Mouse (Mus musculus) liver, embryonic 12.5 days (tissue): ENCODE results near the gene Rnaseh2a. TPM values are rescaled to one million over a fixed set of nuclear protein-coding genes. Genes with fewer than 3 reads are reported as not detected.
"Not testable (repeated sequence)": the region's sequence is repeated elsewhere in the genome, so short reads cannot be mapped to it uniquely, and the experiment has no call there.

Experiments
- ATAC-seq: fragments of 200-750 bp; cut with Nextera tagmentation; 2 replicates; pipeline ENCODE4 v1.8.0; 2017; ENCODE audit warnings: moderate number of reproducible peaks, mild to moderate bottlenecking, moderate library complexity
- H3K27ac ChIP-seq: fragments of 300-500 bp; sonication (generic); 2 replicates; pipeline ENCODE4 v1.5.1; 2016; ENCODE audit warnings: mild to moderate bottlenecking
- H3K27me3 ChIP-seq: fragments of 300-500 bp; sonication (generic); replicated peaks from 2 replicates; pipeline ENCODE4 v1.6.1; 2016; ENCODE audit warnings: mild to moderate bottlenecking, moderate library complexity
- H3K36me3 ChIP-seq: fragments of 300-500 bp; sonication (generic); 2 replicates; pipeline ENCODE4 v1.6.1; 2016; ENCODE audit warnings: mild to moderate bottlenecking, moderate library complexity
- H3K4me1 ChIP-seq: fragments of 300-500 bp; sonication (generic); 2 replicates; pipeline ENCODE4 v1.6.1; 2016
- H3K4me2 ChIP-seq: fragments of 300-500 bp; sonication (generic); 2 replicates; pipeline ENCODE4 v1.6.1; 2016; ENCODE audit warnings: mild to moderate bottlenecking, moderate library complexity
- H3K4me3 ChIP-seq: fragments of 300-500 bp; sonication (generic); 2 replicates; pipeline ENCODE4 v1.5.1; 2016; ENCODE audit warnings: mild to moderate bottlenecking, moderate library complexity
- H3K9ac ChIP-seq: fragments of 300-500 bp; sonication (generic); 2 replicates; pipeline ENCODE4 v1.6.1; 2016; ENCODE audit warnings: mild to moderate bottlenecking, moderate library complexity
- H3K9me3 ChIP-seq: fragments of 300-500 bp; sonication (generic); replicated peaks from 2 replicates; pipeline ENCODE4 v1.6.1; 2016; ENCODE audit warnings: mild to moderate bottlenecking, moderate library complexity
- WGBS: fragments of 180-500 bp; shearing (Covaris S2); methylation state at CpG from one replicate; pipeline ENCODE4 v1.1.7; 2016; ENCODE audit not compliant: insufficient replicate concordance; 5-methylcytosine and 5-hydroxymethylcytosine counted together
- polyA plus RNA-seq: library from polyadenylated mRNA; unstranded; fragments of >200 nt; fragmentation: Nextera tagmentation; extraction: Ambion mirVana; gene quantifications from 2 replicates; pipeline ENCODE4 v1.2.1, GENCODE M21; 2016

Rnaseh2a gene
- polyA plus RNA-seq, 1 experiment from 2014 or later = 150 TPM

DNA sequence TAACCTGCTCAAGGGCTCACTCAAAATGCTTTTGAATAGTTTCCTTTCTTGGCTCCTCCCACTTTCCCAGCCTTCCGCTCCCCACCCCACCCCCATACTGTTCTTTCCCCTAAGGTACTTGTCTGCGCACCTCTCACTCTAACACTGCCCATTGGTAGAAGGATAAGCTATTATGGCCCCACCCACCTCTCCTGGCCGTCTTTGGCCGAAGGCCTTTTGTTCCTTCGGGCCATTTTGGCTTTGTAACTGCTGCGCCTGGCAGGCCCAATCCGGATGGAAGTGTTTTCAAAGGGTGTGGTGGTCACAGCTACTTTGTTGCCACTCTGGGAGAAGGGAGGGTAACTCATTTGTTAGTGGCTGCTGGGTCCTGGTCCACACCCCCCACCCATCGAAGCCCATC is 54.3 kb downstream of the Rnaseh2a start:
- Histone ChIP-seq H3K36me3 (peaks cover 18% of the 10 kb centered on the region), H3K27ac (no peak overlapping the region), H3K4me1 (peaks cover 25% of the 10 kb centered on the region), H3K4me3 (no peak overlapping the region), H3K4me2 (no peak overlapping the region; the same call in 1 of the 2 replicates), H3K27me3 (peaks cover 85% of the 10 kb centered on the region), H3K9ac (no peak overlapping the region), H3K9me3 (no peaks in the 10 kb centered on the region)
- WGBS = 85% methylated on average over 8 of the region's 8 CpGs
- no peak for ATAC-seq

DNA sequence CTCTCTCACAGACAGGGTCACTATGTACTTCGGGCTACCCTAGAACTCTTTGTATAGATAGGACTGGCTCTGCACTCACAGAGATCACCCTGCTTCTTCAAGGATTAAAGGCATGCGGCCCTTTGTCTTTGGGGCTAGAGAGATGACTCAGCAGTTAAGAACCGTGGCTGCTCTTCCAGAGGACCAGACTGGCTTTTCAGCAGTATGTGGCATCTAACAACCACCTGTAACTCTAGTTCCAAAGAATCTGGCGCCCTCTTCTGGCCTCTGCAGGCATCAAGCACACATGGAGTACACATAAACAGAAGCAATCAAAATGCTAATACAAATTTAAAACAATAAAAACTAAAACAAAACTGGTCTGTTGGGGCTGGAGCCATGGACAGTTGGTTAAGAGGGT is 55.6 kb downstream of the Rnaseh2a start:
- H3K4me2 ChIP-seq = peak overlapping the region; percentile 95
- no peak for ATAC-seq
- no peaks in the 10 kb centered on the region for H3K9me3 ChIP-seq
- WGBS = 22% methylated on average over 4 of the region's 4 CpGs
- no peak overlapping the region for H3K27ac ChIP-seq
- H3K36me3 ChIP-seq = peaks cover 20% of the 10 kb centered on the region
- peaks cover 75% of the 10 kb centered on the region for H3K27me3 ChIP-seq
- peaks cover 38% of the 10 kb centered on the region for H3K4me1 ChIP-seq
- peak overlapping the region; percentile 62 for H3K9ac ChIP-seq
- H3K4me3 ChIP-seq = peak overlapping the region; percentile 61

- Histone ChIP-seq H3K4me2 (peak overlapping the region; percentile 95), H3K27me3 (peaks cover 71% of the 10 kb centered on the region), H3K9me3 (no peaks in the 10 kb centered on the region), H3K27ac (peak overlapping the region; percentile 53), H3K4me3 (peak overlapping the region; percentile 61), H3K36me3 (peaks cover 20% of the 10 kb centered on the region), H3K4me1 (peaks cover 39% of the 10 kb centered on the region), H3K9ac (peak overlapping the region; percentile 62)
- 11% methylated on average over 9 of the region's 9 CpGs for WGBS
- ATAC-seq = no peak
These were observed 56.1 kb downstream of the Rnaseh2a start for GRCm38 (mm10) chr8:84913502-84913900.

DNA sequence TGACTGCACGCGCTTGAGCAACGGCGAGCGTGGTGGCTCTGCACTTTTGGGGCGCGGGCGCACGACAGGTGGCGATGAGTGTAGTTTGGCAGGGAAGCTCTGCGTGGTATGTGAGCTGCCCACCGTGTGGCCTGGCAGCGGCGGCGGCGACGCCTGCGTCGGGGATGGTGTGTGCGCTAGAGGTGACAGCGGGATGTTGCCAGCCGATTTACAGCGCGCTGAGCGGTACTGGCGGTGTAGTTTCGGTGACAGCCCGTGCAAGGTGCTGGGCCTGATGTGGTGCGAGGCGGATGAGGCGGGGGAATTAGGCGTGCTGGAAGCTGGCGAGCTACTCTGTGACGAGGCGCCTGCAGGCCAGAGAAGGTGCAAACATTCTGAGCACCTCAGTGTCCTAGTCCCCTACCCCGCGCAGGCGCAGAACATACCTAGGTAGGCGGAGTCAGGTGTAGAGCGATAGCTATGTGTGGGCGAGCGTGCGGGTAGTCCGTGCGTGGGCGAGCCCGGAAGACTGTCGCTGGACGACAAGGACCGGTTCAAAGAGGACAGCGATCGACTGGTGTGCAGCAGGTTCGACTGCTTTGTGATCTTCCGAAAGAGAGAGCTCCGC is 56.6 kb downstream of the Rnaseh2a start:
- Histone ChIP-seq H3K4me2 (peak overlapping the region; percentile 95), H3K27ac (peak overlapping the region; percentile 53), H3K4me3 (peak overlapping the region; percentile 61), H3K27me3 (peaks cover 66% of the 10 kb centered on the region), H3K36me3 (peaks cover 20% of the 10 kb centered on the region), H3K9me3 (no peaks in the 10 kb centered on the region), H3K9ac (peak overlapping the region; percentile 62), H3K4me1 (peaks cover 41% of the 10 kb centered on the region)
- 2% methylated on average over 55 of the region's 55 CpGs for WGBS
- peak; percentile 66 for ATAC-seq

DNA sequence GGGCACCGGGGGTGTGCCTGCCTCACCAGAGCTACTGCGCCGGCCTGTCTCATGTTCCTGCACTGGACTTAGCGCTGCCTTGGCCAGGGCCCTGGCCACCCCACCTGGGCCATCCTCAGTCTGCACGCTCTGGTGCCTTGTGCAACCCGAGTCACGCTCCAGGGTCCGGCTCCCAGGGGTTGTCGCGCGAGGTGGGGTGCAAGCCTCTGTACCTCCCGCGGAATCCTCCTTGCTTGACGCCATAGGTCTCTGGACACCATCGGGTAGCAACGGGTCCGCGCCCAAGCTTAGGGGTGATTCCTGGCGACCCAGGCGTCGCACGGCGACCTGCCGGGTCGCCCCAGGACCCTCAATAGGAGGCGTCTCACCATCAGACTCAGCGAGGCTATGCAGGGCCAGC is 57.2 kb downstream of the Rnaseh2a start:
- peaks cover 22% of the 10 kb centered on the region for H3K36me3 ChIP-seq
- peaks cover 60% of the 10 kb centered on the region for H3K27me3 ChIP-seq
- no peak for ATAC-seq
- H3K27ac ChIP-seq = peak overlapping the region; percentile 53; the same call in 1 of the 2 replicates
- peak overlapping the region; percentile 95 for H3K4me2 ChIP-seq
- peak overlapping the region; percentile 62 for H3K9ac ChIP-seq
- H3K4me1 ChIP-seq = peaks cover 47% of the 10 kb centered on the region
- peak overlapping the region; percentile 61 for H3K4me3 ChIP-seq
- 28% methylated on average over 27 of the region's 27 CpGs for WGBS
- H3K9me3 ChIP-seq = no peaks in the 10 kb centered on the region

DNA sequence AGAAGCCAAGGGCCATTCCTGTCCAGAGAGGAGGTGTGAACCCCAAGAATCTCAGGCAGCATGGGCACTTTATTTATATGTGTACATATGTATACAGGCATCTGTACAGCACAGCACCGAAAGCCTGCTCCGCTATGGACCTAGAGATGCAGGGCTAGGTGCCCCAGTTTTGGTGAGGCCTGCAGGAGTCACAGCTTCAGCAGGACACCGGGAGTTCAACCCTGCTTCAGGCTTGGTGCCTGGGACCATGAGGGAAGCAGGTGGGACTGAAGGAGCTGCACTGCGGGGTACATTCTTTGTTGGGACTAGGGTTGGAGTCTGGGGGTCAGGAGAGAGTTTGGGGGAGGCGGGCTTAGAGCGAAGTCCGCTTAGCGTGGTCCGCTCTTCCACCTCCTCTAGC is 57.7 kb downstream of the Rnaseh2a start:
- peaks cover 55% of the 10 kb centered on the region for H3K27me3 ChIP-seq

GRCm38 (mm10) chr8:84910551-84910950 is 59.0 kb downstream of the Rnaseh2a start:
- peaks cover 60% of the 10 kb centered on the region for H3K4me1 ChIP-seq
- ATAC-seq = no peak
- WGBS = 79% methylated on average over 6 of the region's 6 CpGs
- H3K9ac ChIP-seq = peak overlapping the region; percentile 86; the same call in 1 of the 2 replicates
- peaks cover 46% of the 10 kb centered on the region for H3K27me3 ChIP-seq
- H3K4me3 ChIP-seq = 0 out of 2 replicates have a peak overlapping the region, but pooled peaks have one; percentile 71
- H3K36me3 ChIP-seq = peaks cover 41% of the 10 kb centered on the region
- 0 out of 2 replicates have a peak overlapping the region, but pooled peaks have one; percentile 11 for H3K27ac ChIP-seq
- no peaks in the 10 kb centered on the region for H3K9me3 ChIP-seq
- peak overlapping the region; percentile 93 for H3K4me2 ChIP-seq

More for the DNA sequence above, 57.7 kb downstream of the Rnaseh2a start:
- Histone ChIP-seq H3K36me3 (peaks cover 28% of the 10 kb centered on the region), H3K4me2 (peak overlapping the region; percentile 95; the same call in 1 of the 2 replicates), H3K9me3 (no peaks in the 10 kb centered on the region), H3K4me3 (peak overlapping the region; percentile 61; the same call in 1 of the 2 replicates), H3K4me1 (peaks cover 53% of the 10 kb centered on the region), H3K27ac (no peak overlapping the region), H3K9ac (0 out of 2 replicates have a peak overlapping the region, but pooled peaks have one; percentile 62)
- ATAC-seq = no peak
- WGBS = 85% methylated on average over 9 of the region's 9 CpGs

GRCm38 (mm10) chr8:84909949-84910348 is 59.6 kb downstream of the Rnaseh2a start:
- H3K27ac ChIP-seq = peak overlapping the region; percentile 90
- peak overlapping the region; percentile 86 for H3K9ac ChIP-seq
- H3K9me3 ChIP-seq = no peaks in the 10 kb centered on the region
- peak overlapping the region; percentile 71 for H3K4me3 ChIP-seq
- H3K27me3 ChIP-seq = peaks cover 40% of the 10 kb centered on the region
- H3K4me1 ChIP-seq = peaks cover 66% of the 10 kb centered on the region
- 66% methylated on average over 5 of the region's 5 CpGs for WGBS
- peak overlapping the region; percentile 93 for H3K4me2 ChIP-seq
- ATAC-seq = no peak
- peaks cover 47% of the 10 kb centered on the region for H3K36me3 ChIP-seq

- Histone ChIP-seq H3K4me3 (peak overlapping the region; percentile 71), H3K27ac (peak overlapping the region; percentile 90), H3K4me2 (peak overlapping the region; percentile 93), H3K36me3 (peaks cover 54% of the 10 kb centered on the region), H3K27me3 (peaks cover 40% of the 10 kb centered on the region), H3K4me1 (peaks cover 73% of the 10 kb centered on the region), H3K9ac (peak overlapping the region; percentile 86), H3K9me3 (no peaks in the 10 kb centered on the region)
- ATAC-seq = no peak
- WGBS = 43% methylated on average over 20 of the region's 20 CpGs
These were observed 60.3 kb downstream of the Rnaseh2a start for GRCm38 (mm10) chr8:84909162-84909767.

DNA sequence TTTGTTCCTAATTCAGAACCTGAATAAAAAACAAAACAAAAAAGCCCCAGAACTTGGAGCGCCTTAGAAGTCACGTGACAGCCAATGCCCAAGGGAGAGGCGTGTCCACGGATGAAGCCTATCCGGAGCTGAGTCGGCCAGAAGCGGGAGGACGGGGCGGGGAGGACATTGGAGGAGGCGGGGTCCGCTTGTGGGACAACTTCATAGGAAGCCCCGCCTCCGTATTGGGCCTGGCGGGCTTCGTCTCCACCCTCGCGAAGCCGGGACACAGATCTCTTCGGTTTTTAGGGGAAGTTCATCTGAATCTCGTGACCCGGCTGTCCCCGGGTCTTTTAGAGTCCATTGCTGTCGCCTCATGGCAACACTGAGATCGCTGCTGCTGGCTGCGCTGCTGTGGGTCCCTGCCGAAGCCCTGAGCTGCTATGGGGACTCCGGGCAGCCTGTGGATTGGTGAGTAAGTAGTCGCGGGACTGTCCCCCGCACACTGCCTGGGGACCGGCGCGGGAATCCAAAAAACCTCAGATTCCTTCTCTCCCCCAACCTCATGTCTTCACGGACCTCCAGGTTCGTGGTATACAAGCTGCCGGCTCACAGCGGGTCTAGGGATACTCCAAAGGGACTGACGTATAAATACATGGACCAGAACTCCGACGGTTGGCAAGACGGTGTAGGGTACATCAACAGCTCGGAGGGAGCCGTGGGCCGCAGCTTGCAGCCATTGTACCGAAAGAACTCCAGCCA is 61.0 kb downstream of the Rnaseh2a start, which contains the start of gene Dnase2a:
TSS of gene Dnase2a (plus strand) at position 140 of the 741 bp plus-strand sequence.
- peak within 1 kb of the TSS; percentile 71 for H3K4me3 ChIP-seq
- peaks cover 34% of the 10 kb centered on the region for H3K27me3 ChIP-seq
- no peaks in the 10 kb centered on the region for H3K9me3 ChIP-seq
- peak within 1 kb of the TSS; percentile 90 for H3K27ac ChIP-seq
- peak within 1 kb of the TSS; percentile 93 for H3K4me2 ChIP-seq
- WGBS = under 1% methylated on average over 45 of the region's 45 CpGs
- ATAC-seq = peak; percentile 89
- peak within 1 kb of the TSS; percentile 86 for H3K9ac ChIP-seq
- H3K36me3 ChIP-seq = peaks cover 60% of the 10 kb centered on the region
- H3K4me1 ChIP-seq = peaks cover 75% of the 10 kb centered on the region

DNA sequence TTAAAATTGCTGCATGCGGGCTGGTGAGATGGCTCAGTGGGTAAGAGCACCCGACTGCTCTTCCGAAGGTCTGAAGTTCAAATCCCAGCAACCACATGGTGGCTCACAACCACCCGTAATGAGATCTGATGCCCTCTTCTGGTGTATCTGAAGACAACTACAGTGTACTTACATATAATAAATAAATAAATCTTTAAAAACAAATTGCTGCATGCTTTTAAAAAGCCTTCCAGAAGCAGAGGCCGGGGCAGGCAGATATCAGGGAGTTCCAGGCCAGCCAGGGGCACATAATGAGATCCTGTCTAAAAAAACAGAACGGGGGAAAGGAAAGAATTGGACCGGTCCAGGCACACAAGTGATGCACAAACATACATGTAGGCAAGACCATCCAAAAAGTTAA is 61.6 kb downstream of the Rnaseh2a start:
- peak overlapping the region; percentile 55; the same call in 1 of the 2 replicates for H3K9ac ChIP-seq

More for the DNA sequence above, 61.6 kb downstream of the Rnaseh2a start:
- H3K27ac ChIP-seq = peak overlapping the region; percentile 90
- H3K36me3 ChIP-seq = peaks cover 66% of the 10 kb centered on the region
- WGBS = 11% methylated on average over 7 of the region's 7 CpGs
- H3K27me3 ChIP-seq = peaks cover 30% of the 10 kb centered on the region
- ATAC-seq = peak; percentile 13; the same call in 1 of the 2 replicates
- H3K9me3 ChIP-seq = not testable (repeated sequence)
- peak overlapping the region; percentile 71 for H3K4me3 ChIP-seq
- H3K4me1 ChIP-seq = peaks cover 73% of the 10 kb centered on the region
- H3K4me2 ChIP-seq = peak overlapping the region; percentile 93
